Mouse (Mus musculus): Measurements from ENCODE around the gene Trim80. TPM values are rescaled to one million over a fixed set of nuclear protein-coding genes. Genes with fewer than 3 reads are reported as not detected.
A peak's percentile ranks its signal among the peaks of the same experiment; 100 is the strongest.
"Not testable (repeated sequence)": the region's sequence is repeated elsewhere in the genome, so short reads cannot be mapped to it uniquely, and the experiment has no call there.

The Trim80 gene
- polyA plus RNA-seq, 1 experiment from 2014 or later = not detected

DNA sequence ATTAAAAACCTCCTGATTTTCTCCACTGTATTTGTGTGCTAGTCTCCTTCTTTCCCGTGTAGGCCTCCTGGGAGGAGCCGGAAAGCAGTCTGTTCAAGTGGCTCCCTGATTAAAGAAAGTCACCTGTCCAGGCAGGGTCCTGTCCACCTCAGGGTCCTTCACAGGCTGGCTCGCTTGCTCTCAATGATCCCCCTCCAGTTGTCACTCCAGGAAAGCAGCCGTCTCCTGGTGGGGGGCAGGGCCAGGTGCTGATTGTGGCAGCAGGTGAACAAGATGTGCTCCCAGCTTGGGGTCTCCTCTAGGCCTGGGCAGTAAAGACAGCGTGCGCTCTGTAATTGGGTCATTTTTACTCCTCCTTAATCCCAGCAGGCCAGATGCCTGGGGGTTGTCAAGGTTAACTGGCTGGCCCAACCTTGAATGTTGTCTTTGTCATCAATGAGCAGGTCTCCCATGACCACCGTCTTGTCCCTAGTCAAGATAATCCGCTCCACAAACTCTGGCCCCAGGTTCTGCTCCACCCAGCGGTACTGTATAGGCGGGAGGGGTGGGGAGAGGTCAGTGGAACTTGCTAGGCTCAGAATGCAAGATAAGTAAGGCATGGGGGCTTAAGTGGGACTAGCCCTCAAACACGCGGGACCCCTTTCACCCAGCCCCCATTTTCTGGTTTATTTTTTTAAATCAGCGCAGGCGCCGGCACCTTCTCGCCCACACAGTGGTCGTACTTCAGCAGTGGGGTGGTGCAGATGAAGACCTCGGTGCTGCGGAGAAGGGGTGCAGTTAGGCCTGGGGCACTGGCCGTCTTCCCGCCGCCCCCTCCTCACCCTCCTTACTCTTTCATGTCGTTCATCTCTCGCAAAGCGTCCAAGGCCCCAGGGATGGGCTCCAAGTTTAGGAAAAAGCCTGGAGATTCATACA lies 50.4 kb downstream of the Trim80 start:
- no peaks in the 10 kb centered on the region for H3K27me3 ChIP-seq
- peaks cover 21% of the 10 kb centered on the region for H3K4me1 ChIP-seq
- ATAC-seq (replicated peaks) = peak; percentile 38
- H3K4me2 ChIP-seq (replicated peaks) = peak overlapping the region; percentile 72
- H3K9me3 ChIP-seq = no peaks in the 10 kb centered on the region
- peak overlapping the region; percentile 80 for H3K27ac ChIP-seq (replicated peaks)
- H3K9ac ChIP-seq (replicated peaks) = peak overlapping the region; percentile 70
- peak overlapping the region; percentile 76 for H3K4me3 ChIP-seq
- WGBS = 23% methylated on average over 25 of the region's 25 CpGs
- H3K36me3 ChIP-seq = peaks cover 7% of the 10 kb centered on the region; the same call in 1 of the 2 replicates

DNA sequence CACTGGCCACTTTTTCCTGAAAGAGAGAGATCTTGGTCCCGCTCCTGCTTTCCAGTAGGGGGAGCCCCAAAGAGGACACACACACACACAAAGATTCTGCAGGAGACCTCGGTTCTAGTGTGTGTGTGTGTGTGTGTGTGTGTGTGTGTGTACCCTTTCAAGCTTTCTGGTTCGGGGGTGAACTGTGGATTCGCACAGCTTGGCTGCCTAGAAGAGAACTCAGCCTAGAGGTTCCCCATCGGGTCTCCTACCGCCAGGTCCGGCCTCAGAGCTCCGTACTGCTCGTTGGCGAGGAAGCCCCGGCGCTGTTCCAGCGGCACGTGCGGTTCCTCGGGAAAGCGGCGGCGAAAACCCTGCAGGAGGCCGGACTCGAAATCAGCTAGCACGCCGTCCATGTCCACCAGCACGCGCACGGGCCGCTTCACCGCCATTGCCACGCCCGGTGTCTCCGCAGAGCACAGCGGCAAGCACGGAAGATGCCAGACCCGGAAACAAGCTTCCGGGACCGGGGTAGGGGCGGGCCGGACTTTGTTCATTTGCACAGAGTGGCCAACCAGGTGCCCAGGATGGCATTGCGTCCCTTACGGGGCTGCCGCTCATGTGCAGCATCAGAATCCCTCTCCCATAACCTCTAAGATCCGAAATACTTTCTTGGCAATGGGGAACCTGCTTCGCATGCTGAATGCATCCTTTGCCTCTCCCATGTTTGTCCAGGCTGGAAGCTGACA lies 51.2 kb downstream of the Trim80 start, which contains the start of gene Nt5c:
TSS of gene Nt5c (minus strand) at position 507 of the 728 bp plus-strand sequence.
- Histone ChIP-seq H3K4me1 (peaks cover 21% of the 10 kb centered on the region), H3K36me3 (peaks cover 9% of the 10 kb centered on the region), H3K4me2 (replicated peaks) (peak within 1 kb of the TSS; percentile 72), H3K9me3 (no peaks in the 10 kb centered on the region), H3K9ac (replicated peaks) (peak within 1 kb of the TSS; percentile 70), H3K27me3 (no peaks in the 10 kb centered on the region), H3K27ac (replicated peaks) (peak within 1 kb of the TSS; percentile 80), H3K4me3 (peak within 1 kb of the TSS; percentile 76)
- peak; percentile 89 for ATAC-seq (replicated peaks)
- WGBS = under 1% methylated on average over 43 of the region's 43 CpGs

DNA sequence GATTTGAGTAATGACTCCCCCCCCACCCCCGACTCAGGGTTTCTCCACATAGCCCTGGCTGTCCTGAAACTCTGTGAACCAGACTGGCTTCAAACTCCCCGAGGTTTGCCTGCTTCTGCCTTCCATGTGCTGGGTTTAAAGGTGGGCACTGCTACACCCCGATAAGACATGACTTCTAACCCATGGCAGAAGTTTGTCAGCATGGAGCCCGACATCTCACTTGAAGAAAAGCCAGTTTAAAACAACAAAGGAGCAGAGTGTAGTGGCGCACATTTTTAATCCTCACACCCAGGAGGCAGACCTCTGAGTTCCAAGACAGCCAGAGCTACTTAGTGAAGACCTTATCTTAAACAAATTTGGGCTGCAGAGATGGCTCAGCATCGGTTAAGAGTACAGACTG lies 52.0 kb downstream of the Trim80 start:
- H3K27me3 ChIP-seq = no peaks in the 10 kb centered on the region
- peaks cover 18% of the 10 kb centered on the region for H3K36me3 ChIP-seq
- no peaks in the 10 kb centered on the region for H3K9me3 ChIP-seq
- ATAC-seq (replicated peaks) = no peak
- peak overlapping the region; percentile 76 for H3K4me3 ChIP-seq
- no peak overlapping the region for H3K9ac ChIP-seq (replicated peaks)
- peak overlapping the region; percentile 72 for H3K4me2 ChIP-seq (replicated peaks)
- WGBS = 31% methylated on average over 6 of the region's 6 CpGs
- H3K4me1 ChIP-seq = peaks cover 21% of the 10 kb centered on the region
- no peak overlapping the region for H3K27ac ChIP-seq (replicated peaks)

DNA sequence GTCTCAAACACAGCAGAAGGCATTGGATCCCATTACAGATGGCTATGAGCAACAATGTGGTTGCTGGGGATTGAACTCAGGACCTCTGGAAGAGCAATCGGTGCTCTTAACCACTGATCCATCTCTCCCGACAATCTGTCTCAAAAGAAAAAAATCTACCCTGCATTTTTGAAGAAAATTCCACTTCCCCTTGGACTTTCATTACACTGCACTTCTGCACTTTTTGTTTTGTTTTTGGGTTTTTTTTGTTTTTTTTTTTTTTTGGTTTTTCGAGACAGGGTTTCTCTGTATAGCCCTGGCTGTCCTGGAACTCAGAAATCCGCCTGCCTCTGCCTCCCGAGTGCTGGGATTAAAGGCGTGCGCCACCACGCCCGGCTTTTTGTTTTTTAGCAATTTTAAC lies 56.2 kb downstream of the Trim80 start:
- WGBS = 90% methylated on average over 9 of the region's 9 CpGs
- H3K27me3 ChIP-seq; H3K4me2 ChIP-seq (replicated peaks); H3K27ac ChIP-seq (replicated peaks); H3K9ac ChIP-seq (replicated peaks); H3K9me3 ChIP-seq; ATAC-seq (replicated peaks); H3K4me3 ChIP-seq; H3K4me1 ChIP-seq: not testable (repeated sequence)
- H3K36me3 ChIP-seq = peaks cover 52% of the 10 kb centered on the region

Small RNA genes within 50 kb of the gene (microRNA-seq; reads per million reads assigned to microRNA genes)
- gene Mir3968 = not detected

Other genes starting within 250 kb of the Trim80 start
- 0.22 and 0.23 TPM in 2 replicates for gene Grin2c, start 173.3 kb upstream of the Trim80 start, polyA plus RNA-seq (2015; fragmentation: Nextera tagmentation; extraction: Ambion mirVana)
- 23.9 and 24.0 TPM in 2 replicates for gene Fdxr, start 163.5 kb upstream of the Trim80 start, polyA plus RNA-seq (2015; fragmentation: Nextera tagmentation; extraction: Ambion mirVana)
- gene Fads6, start 142.9 kb upstream of the Trim80 start, polyA plus RNA-seq (2015; fragmentation: Nextera tagmentation; extraction: Ambion mirVana) = 0.37 TPM in 2 replicates
- gene Otop2, start 133.4 kb upstream of the Trim80 start, polyA plus RNA-seq (2015; fragmentation: Nextera tagmentation; extraction: Ambion mirVana) = 0.08 TPM in 1 of 2 replicates, not detected in the other
- gene Ush1g, start 118.5 kb upstream of the Trim80 start, polyA plus RNA-seq (2015; fragmentation: Nextera tagmentation; extraction: Ambion mirVana) = 0.05 TPM in 1 of 2 replicates, not detected in the other
- gene Otop3, start 105.8 kb upstream of the Trim80 start, polyA plus RNA-seq (2015; fragmentation: Nextera tagmentation; extraction: Ambion mirVana) = 0.10 and 0.25 TPM in 2 replicates
- 48.9 and 50.3 TPM in 2 replicates for gene Hid1, start 72.8 kb upstream of the Trim80 start, polyA plus RNA-seq (2015; fragmentation: Nextera tagmentation; extraction: Ambion mirVana)
- gene Cdr2l, start 58.6 kb upstream of the Trim80 start, polyA plus RNA-seq (2015; fragmentation: Nextera tagmentation; extraction: Ambion mirVana) = 20.9 and 21.2 TPM in 2 replicates
- gene Mrpl58, start 36.8 kb upstream of the Trim80 start, polyA plus RNA-seq (2015; fragmentation: Nextera tagmentation; extraction: Ambion mirVana) = 178 and 192 TPM in 2 replicates
- gene Atp5h, start 20.6 kb upstream of the Trim80 start, polyA plus RNA-seq (2015; fragmentation: Nextera tagmentation; extraction: Ambion mirVana) = 722 and 770 TPM in 2 replicates
- gene Kctd2, start 20.4 kb upstream of the Trim80 start, polyA plus RNA-seq (2015; fragmentation: Nextera tagmentation; extraction: Ambion mirVana) = 23.6 and 26.3 TPM in 2 replicates
- 0.10 TPM in 1 of 2 replicates, not detected in the other for gene Slc16a5, start 21.9 kb downstream of the Trim80 start, polyA plus RNA-seq (2015; fragmentation: Nextera tagmentation; extraction: Ambion mirVana)
- 15.6 and 16.1 TPM in 2 replicates for gene Armc7, start 35.1 kb downstream of the Trim80 start, polyA plus RNA-seq (2015; fragmentation: Nextera tagmentation; extraction: Ambion mirVana)
- gene Nt5c, start 51.3 kb downstream of the Trim80 start, polyA plus RNA-seq (2015; fragmentation: Nextera tagmentation; extraction: Ambion mirVana) = 94.3 and 102 TPM in 2 replicates
- gene Jpt1, start 73.8 kb downstream of the Trim80 start, polyA plus RNA-seq (2015; fragmentation: Nextera tagmentation; extraction: Ambion mirVana) = 1,941 and 1,977 TPM in 2 replicates
- 1,191 and 1,214 TPM in 2 replicates for gene Sumo2, start 95.7 kb downstream of the Trim80 start, polyA plus RNA-seq (2015; fragmentation: Nextera tagmentation; extraction: Ambion mirVana)
- 127 and 138 TPM in 2 replicates for gene Nup85, start 123.9 kb downstream of the Trim80 start, polyA plus RNA-seq (2015; fragmentation: Nextera tagmentation; extraction: Ambion mirVana)
- gene Mrps7, start 163.4 kb downstream of the Trim80 start, polyA plus RNA-seq (2015; fragmentation: Nextera tagmentation; extraction: Ambion mirVana) = 70.3 and 73.6 TPM in 2 replicates
- 28.1 and 28.2 TPM in 2 replicates for gene Gga3, start 163.5 kb downstream of the Trim80 start, polyA plus RNA-seq (2015; fragmentation: Nextera tagmentation; extraction: Ambion mirVana)
- gene Mif4gd, start 172.4 kb downstream of the Trim80 start, polyA plus RNA-seq (2015; fragmentation: Nextera tagmentation; extraction: Ambion mirVana) = 9.1 and 11.4 TPM in 2 replicates
- gene Slc25a19, start 187.8 kb downstream of the Trim80 start, polyA plus RNA-seq (2015; fragmentation: Nextera tagmentation; extraction: Ambion mirVana) = 55.3 and 56.1 TPM in 2 replicates